In the genomic region with DNA sequence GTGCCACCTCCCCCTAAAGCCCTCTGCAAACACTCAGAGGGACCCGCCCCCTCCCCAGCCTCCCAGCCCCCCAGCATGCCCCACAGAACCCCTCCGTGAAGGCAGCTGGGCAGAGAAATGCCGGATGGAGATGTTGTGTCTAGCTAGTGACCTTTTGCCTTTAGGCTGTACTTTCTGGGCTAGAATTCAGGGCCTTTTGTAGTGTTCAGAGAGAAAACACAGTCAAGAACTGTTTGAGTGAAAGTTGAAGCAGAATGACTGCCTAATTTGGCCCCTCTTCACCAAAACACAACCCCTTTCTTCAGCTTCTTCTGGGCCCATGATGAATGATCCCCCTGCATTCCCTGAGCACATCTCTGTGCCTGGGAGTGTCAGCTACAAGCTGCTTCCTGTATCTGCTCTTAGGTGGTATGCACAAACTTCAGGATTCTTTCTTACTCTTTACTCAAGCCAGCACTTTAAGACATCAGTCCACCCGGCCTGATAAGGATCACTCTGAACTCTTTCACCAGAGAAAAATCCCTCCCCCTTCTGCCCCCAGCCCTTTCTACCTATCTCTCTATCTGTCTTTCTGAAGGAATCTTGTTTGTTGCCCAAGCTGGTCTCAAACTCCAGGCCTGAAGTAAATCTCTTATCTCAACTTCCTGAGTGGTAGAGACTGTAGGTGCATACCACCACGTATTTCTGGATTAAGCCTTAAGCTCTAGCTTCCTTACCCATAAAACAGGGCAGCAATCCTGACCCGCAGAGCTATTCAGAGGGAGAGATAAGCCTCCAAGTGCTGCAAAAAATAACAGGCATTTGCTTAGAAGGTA, we compare ENCODE assay signal across 8 mouse cellular contexts. TPM values are rescaled to one million over a fixed set of nuclear protein-coding genes. Genes with fewer than 3 reads are reported as not detected.
DNase-seq lines count a peak whose midpoint lies in the region; ATAC-seq and TF ChIP-seq lines count a peak whose summit lies in the region.

No protein-coding gene starts in this region.

- peaks cover 25% of the 10 kb centered on the region for H3K4me1 ChIP-seq in forebrain, embryonic 15.5 days
- H3K4me1 ChIP-seq in forebrain, embryonic 13.5 days: peaks cover 35% of the 10 kb centered on the region
- H3K4me1 ChIP-seq in midbrain, embryonic 11.5 days (ENCODE audit: control insufficient read depth, insufficient read depth, low read length): peaks cover 52% of the 10 kb centered on the region
- peaks cover 19% of the 10 kb centered on the region for H3K4me1 ChIP-seq in midbrain, embryonic 14.5 days (ENCODE audit: control insufficient read depth, insufficient read depth, low read length)
- H3K4me1 ChIP-seq in limb, embryonic 14.5 days (ENCODE audit: control insufficient read depth, insufficient read depth, low read length): peaks cover 64% of the 10 kb centered on the region
- H3K4me1 ChIP-seq in stomach, embryonic 16.5 days (ENCODE audit: control insufficient read depth, insufficient read depth, low read length): peaks cover 43% of the 10 kb centered on the region

- H3K4me2 ChIP-seq in forebrain, embryonic 15.5 days (replicated peaks): no peak overlapping the region
- H3K4me2 ChIP-seq in forebrain, embryonic 13.5 days: no peak overlapping the region
- no peak overlapping the region for H3K4me2 ChIP-seq in midbrain, embryonic 11.5 days
- no peak overlapping the region for H3K4me2 ChIP-seq in midbrain, embryonic 14.5 days (ENCODE audit: low read length)
- H3K4me2 ChIP-seq in limb, embryonic 14.5 days (replicated peaks; ENCODE audit: low read depth, low read length, severe bottlenecking): no peak overlapping the region; the same call in 1 of the 2 replicates
- H3K4me2 ChIP-seq in stomach, embryonic 16.5 days (ENCODE audit: low read depth, low read length): 0 out of 2 replicates have a peak overlapping the region, but pooled peaks have one; percentile 4

- no peak overlapping the region for H3K4me3 ChIP-seq in forebrain, embryonic 15.5 days
- H3K4me3 ChIP-seq in forebrain, embryonic 13.5 days: no peak overlapping the region
- H3K4me3 ChIP-seq in midbrain, embryonic 11.5 days (ENCODE audit: low read depth, low read length): no peak overlapping the region
- H3K4me3 ChIP-seq in midbrain, embryonic 14.5 days (replicated peaks; ENCODE audit: low read depth, low read length): no peak overlapping the region
- H3K4me3 ChIP-seq in limb, embryonic 14.5 days (replicated peaks; ENCODE audit: low read length): no peak overlapping the region
- H3K4me3 ChIP-seq in stomach, embryonic 16.5 days (replicated peaks; ENCODE audit: low read length): no peak overlapping the region

- ATAC-seq in forebrain, embryonic 15.5 days (replicated peaks): no peak
- ATAC-seq in forebrain, embryonic 13.5 days: no peak
- no peak for ATAC-seq in midbrain, embryonic 11.5 days (ENCODE audit: low FRiP score)
- no peak for ATAC-seq in midbrain, embryonic 14.5 days (ENCODE audit: low FRiP score, low TSS enrichment)
- ATAC-seq in limb, embryonic 14.5 days (ENCODE audit: low FRiP score, low read depth): no peak
- no peak for ATAC-seq in stomach, embryonic 16.5 days (ENCODE audit: insufficient read depth, low FRiP score)

- 17% methylated on average over 6 of the region's 6 CpGs for WGBS in forebrain, embryonic 15.5 days
- 10% methylated on average over 6 of the region's 6 CpGs for WGBS in forebrain, embryonic 13.5 days
- 3% methylated on average over 6 of the region's 6 CpGs for WGBS in midbrain, embryonic 11.5 days
- 14% methylated on average over 6 of the region's 6 CpGs for WGBS in midbrain, embryonic 14.5 days
- WGBS in limb, embryonic 14.5 days: 6% methylated on average over 6 of the region's 6 CpGs
- WGBS in stomach, embryonic 16.5 days: 11% methylated on average over 6 of the region's 6 CpGs

- H3K9me3 ChIP-seq in forebrain, embryonic 15.5 days: no peaks in the 10 kb centered on the region
- no peaks in the 10 kb centered on the region for H3K9me3 ChIP-seq in forebrain, embryonic 13.5 days (replicated peaks)
- H3K9me3 ChIP-seq in midbrain, embryonic 11.5 days (ENCODE audit: control insufficient read depth, low read length): no peaks in the 10 kb centered on the region
- H3K9me3 ChIP-seq in midbrain, embryonic 14.5 days (ENCODE audit: control insufficient read depth, low read length): no peaks in the 10 kb centered on the region
- H3K9me3 ChIP-seq in limb, embryonic 14.5 days (ENCODE audit: control insufficient read depth, low read length): no peaks in the 10 kb centered on the region
- H3K9me3 ChIP-seq in stomach, embryonic 16.5 days (replicated peaks; ENCODE audit: control insufficient read depth, low read length): no peaks in the 10 kb centered on the region

- no peak for TF ChIP-seq POLR2A in limb, embryonic 14.5 days (IDR thresholded peaks at IDR 0.05; ENCODE audit: borderline replicate concordance, extremely low read depth, insufficient read depth, insufficient read length)

- H3K36me3 ChIP-seq in forebrain, embryonic 15.5 days: no peaks in the 10 kb centered on the region
- H3K36me3 ChIP-seq in forebrain, embryonic 13.5 days (ENCODE audit: poor library complexity, severe bottlenecking): no peaks in the 10 kb centered on the region
- H3K36me3 ChIP-seq in midbrain, embryonic 11.5 days (ENCODE audit: control insufficient read depth, insufficient read depth, low read length): no peaks in the 10 kb centered on the region
- no peaks in the 10 kb centered on the region for H3K36me3 ChIP-seq in midbrain, embryonic 14.5 days (ENCODE audit: control insufficient read depth, insufficient read depth, low read length)
- no peaks in the 10 kb centered on the region for H3K36me3 ChIP-seq in limb, embryonic 14.5 days (ENCODE audit: control insufficient read depth, insufficient read depth, low read length)
- H3K36me3 ChIP-seq in stomach, embryonic 16.5 days (ENCODE audit: control insufficient read depth, insufficient read depth, low read length): no peaks in the 10 kb centered on the region

- 0 out of 2 replicates have a peak, but pooled peaks cover 5% of the 10 kb centered on the region for H3K27me3 ChIP-seq in forebrain, embryonic 15.5 days
- H3K27me3 ChIP-seq in forebrain, embryonic 13.5 days: peaks cover 6% of the 10 kb centered on the region
- no peaks in the 10 kb centered on the region for H3K27me3 ChIP-seq in midbrain, embryonic 11.5 days (ENCODE audit: control insufficient read depth, insufficient read depth, low read length)
- no peaks in the 10 kb centered on the region for H3K27me3 ChIP-seq in midbrain, embryonic 14.5 days (ENCODE audit: control insufficient read depth, insufficient read depth, low read length)
- H3K27me3 ChIP-seq in limb, embryonic 14.5 days (ENCODE audit: control insufficient read depth, insufficient read depth, low read length): no peaks in the 10 kb centered on the region
- no peaks in the 10 kb centered on the region for H3K27me3 ChIP-seq in stomach, embryonic 16.5 days (ENCODE audit: control insufficient read depth, insufficient read depth, low read length)

- peak; percentile 94 for DNase-seq in midbrain, embryonic 11.5 days (ENCODE audit: low spot score, missing footprints)
- DNase-seq in midbrain, embryonic 14.5 days: no peak
- DNase-seq in limb, embryonic 14.5 days (ENCODE audit: low spot score): no peak
- DNase-seq in frontal cortex, postnatal 25 days (ENCODE audit: low spot score in 2 of 2): no peak
- DNase-seq in thymus, postnatal 10 days (ENCODE audit: low spot score in 2 of 2): no peak

- no peak overlapping the region for H3K9ac ChIP-seq in forebrain, embryonic 15.5 days (replicated peaks)
- H3K9ac ChIP-seq in forebrain, embryonic 13.5 days: no peak overlapping the region
- H3K9ac ChIP-seq in midbrain, embryonic 11.5 days (ENCODE audit: low read length): peak overlapping the region; percentile 33
- no peak overlapping the region for H3K9ac ChIP-seq in midbrain, embryonic 14.5 days (replicated peaks; ENCODE audit: low read length)
- peak overlapping the region; percentile 18; the same call in 1 of the 2 replicates for H3K9ac ChIP-seq in limb, embryonic 14.5 days (ENCODE audit: low read depth, low read length, severe bottlenecking)
- peak overlapping the region; percentile 53 for H3K9ac ChIP-seq in stomach, embryonic 16.5 days (ENCODE audit: low read length)

- H3K27ac ChIP-seq in forebrain, embryonic 15.5 days (replicated peaks): peak overlapping the region; percentile 8; the same call in 1 of the 2 replicates
- H3K27ac ChIP-seq in forebrain, embryonic 13.5 days: no peak overlapping the region
- peak overlapping the region; percentile 41 for H3K27ac ChIP-seq in midbrain, embryonic 11.5 days (ENCODE audit: low read depth, low read length)
- H3K27ac ChIP-seq in midbrain, embryonic 14.5 days (replicated peaks; ENCODE audit: low read depth, low read length): no peak overlapping the region
- peak overlapping the region; percentile 80 for H3K27ac ChIP-seq in limb, embryonic 14.5 days (replicated peaks; ENCODE audit: low read depth, low read length)
- H3K27ac ChIP-seq in stomach, embryonic 16.5 days (ENCODE audit: low read length): peak overlapping the region; percentile 91

RNA-seq across cellular contexts. Expression of gene Fignl1, which starts 23.4 kb away (rescaled TPM):
- 26.1 and 29.9 TPM in 2 replicates for polyA plus RNA-seq in forebrain, embryonic 15.5 days (2015; fragmentation: Nextera tagmentation; extraction: Ambion mirVana)
- polyA plus RNA-seq in forebrain, embryonic 13.5 days (2015; fragmentation: Nextera tagmentation; extraction: Ambion mirVana): 51.5 and 55.5 TPM in 2 replicates
- 99.1 and 109 TPM in 2 replicates for polyA plus RNA-seq in midbrain, embryonic 11.5 days (2014; fragmentation: Nextera tagmentation; extraction: Ambion mirVana)
- 7.1 and 16.3 TPM in 2 replicates for polyA plus RNA-seq in midbrain, embryonic 14.5 days (2014; fragmentation: Nextera tagmentation; extraction: Ambion mirVana)
- 20.0 and 21.2 TPM in 2 replicates for polyA plus RNA-seq in limb, embryonic 14.5 days (2012; rRNA removed)
- polyA plus RNA-seq in limb, embryonic 14.5 days (2014; fragmentation: Nextera tagmentation; extraction: Ambion mirVana): 43.2 and 46.5 TPM in 2 replicates
- 47.3 and 50.1 TPM in 2 replicates for polyA plus RNA-seq in stomach, embryonic 16.5 days (2015; fragmentation: Nextera tagmentation; extraction: Ambion mirVana)

Comparison
In these comparisons a context has a peak if more than half of its experiments do, and no peak if none do; other contexts are left out.
1. H3K27ac ChIP-seq: peak in forebrain, embryonic 15.5 days (single experiment), midbrain, embryonic 11.5 days (single experiment), limb, embryonic 14.5 days (single experiment) and stomach, embryonic 16.5 days (single experiment); none in forebrain, embryonic 13.5 days (single experiment) and midbrain, embryonic 14.5 days (single experiment).
2. H3K9ac ChIP-seq: peak in midbrain, embryonic 11.5 days (single experiment), limb, embryonic 14.5 days (single experiment) and stomach, embryonic 16.5 days (single experiment); none in forebrain, embryonic 15.5 days (single experiment), forebrain, embryonic 13.5 days (single experiment) and midbrain, embryonic 14.5 days (single experiment).